Mouse (Mus musculus) liver, adult 2 months (tissue): ENCODE results near the gene Tmem135. TPM values are rescaled to one million over a fixed set of nuclear protein-coding genes. Genes with fewer than 3 reads are reported as not detected.

Experiments
- DNase-seq: peaks from one replicate; pipeline ENCODE4 v3.0.0-alpha.2; 2011; ENCODE audit warnings: low read depth, low spot score; ENCODE audit errors: extremely low read depth
- H3K27ac ChIP-seq: fragments of 200-500 bp; replicated peaks from 2 replicates; pipeline ENCODE4 v1.5.1; 2012; ENCODE audit warnings: low read depth, mild to moderate bottlenecking, control low read depth, inconsistent platforms, low read length; ENCODE audit not compliant: insufficient read depth
- H3K27me3 ChIP-seq: fragments of 200-500 bp; 2 replicates; pipeline ENCODE4 v1.6.1; 2012; ENCODE audit warnings: mild to moderate bottlenecking, moderate library complexity, low read length, inconsistent platforms; ENCODE audit not compliant: control insufficient read depth, insufficient read depth
- H3K36me3 ChIP-seq: fragments of 200-500 bp; 2 replicates; pipeline ENCODE4 v1.6.1; 2012; ENCODE audit warnings: low read length, inconsistent platforms; ENCODE audit not compliant: control insufficient read depth, insufficient read depth
- H3K4me1 ChIP-seq: fragments of 200-500 bp; 2 replicates; pipeline ENCODE4 v1.6.1; 2011; ENCODE audit warnings: low read length; ENCODE audit not compliant: control insufficient read depth, insufficient read depth
- H3K4me3 ChIP-seq: fragments of 200-500 bp; 2 replicates; pipeline ENCODE4 v1.5.1; 2011; ENCODE audit warnings: low read depth, mild to moderate bottlenecking, control low read depth, low read length, moderate library complexity; ENCODE audit not compliant: insufficient read depth
- H3K79me2 ChIP-seq: fragments of 200-500 bp; 2 replicates; pipeline ENCODE4 v1.6.1; 2012; ENCODE audit warnings: inconsistent platforms, mild to moderate bottlenecking, low read length, moderate library complexity; ENCODE audit not compliant: control insufficient read depth, insufficient read depth
- H3K9ac ChIP-seq: fragments of 200-500 bp; 2 replicates; pipeline ENCODE4 v1.6.1; 2012; ENCODE audit warnings: low read depth, mild to moderate bottlenecking, control low read depth, inconsistent platforms, low read length
- CTCF ChIP-seq: fragments of 200-500 bp; IDR thresholded peaks from 2 replicates; pipeline ENCODE4 v1.5.1; 2011; ENCODE audit warnings: low read depth, low read length, control low read depth
- POLR2A ChIP-seq: fragments of 200-500 bp; IDR thresholded peaks from 2 replicates; pipeline ENCODE4 v1.6.1; 2011; ENCODE audit warnings: low read length, control low read depth; ENCODE audit not compliant: insufficient read depth; ENCODE audit errors: extremely low read depth
- WGBS: fragments of 180-500 bp; shearing (Covaris S2); methylation state at CpG from one replicate; pipeline ENCODE4 v1.1.7; 2018; 5-methylcytosine and 5-hydroxymethylcytosine counted together
- polyA plus RNA-seq: library from polyadenylated mRNA; depleted of rRNA; stranded (reverse); fragments of >200 nt; gene quantifications from 2 replicates; pipeline ENCODE4 v1.2.3, GENCODE M21; 2012
- total RNA-seq: library from RNA; depleted of rRNA; stranded (reverse); fragments of >200 nt; gene quantifications from 2 replicates; pipeline ENCODE4 v1.2.3, GENCODE M21; 2014

Gene Tmem135
- total and polyA plus RNA-seq, 2 experiments: 60.4 to 108 TPM

- Histone ChIP-seq H3K27ac (no peak overlapping the region), H3K79me2 (peaks cover 14% of the 10 kb centered on the region), H3K27me3 (no peaks in the 10 kb centered on the region), H3K36me3 (no peaks in the 10 kb centered on the region), H3K9ac (no peak overlapping the region), H3K4me3 (no peak overlapping the region), H3K4me1 (no peaks in the 10 kb centered on the region; the same call in 1 of the 2 replicates)
- TF ChIP-seq CTCF: no peak
- no peak for TF ChIP-seq POLR2A
- 46% methylated on average over 4 of the region's 4 CpGs for WGBS
- peak; percentile 29 for DNase-seq
Measured at GRCm38 (mm10) chr7:89235974-89236507, 168.0 kb downstream of the Tmem135 start.

- no peaks in the 10 kb centered on the region; the same call in 1 of the 2 replicates for H3K4me1 ChIP-seq
- no peak overlapping the region for H3K4me3 ChIP-seq
- DNase-seq: no peak
- WGBS: 95% methylated on average over 3 of the region's 3 CpGs
- peaks cover 13% of the 10 kb centered on the region; the same call in 1 of the 2 replicates for H3K79me2 ChIP-seq
- TF ChIP-seq POLR2A: no peak
- TF ChIP-seq CTCF: no peak
- H3K36me3 ChIP-seq: no peaks in the 10 kb centered on the region; the same call in 1 of the 2 replicates
- H3K27me3 ChIP-seq: no peaks in the 10 kb centered on the region
- no peak overlapping the region for H3K27ac ChIP-seq
- no peak overlapping the region for H3K9ac ChIP-seq
Measured at GRCm38 (mm10) chr7:89232499-89233145, 171.4 kb downstream of the Tmem135 start.

- Histone ChIP-seq H3K79me2 (peaks cover 16% of the 10 kb centered on the region; the same call in 1 of the 2 replicates), H3K27ac (no peak overlapping the region), H3K27me3 (no peaks in the 10 kb centered on the region), H3K9ac (no peak overlapping the region), H3K36me3 (peaks cover 2% of the 10 kb centered on the region; the same call in 1 of the 2 replicates), H3K4me3 (no peak overlapping the region), H3K4me1 (no peaks in the 10 kb centered on the region; the same call in 1 of the 2 replicates)
- TF ChIP-seq CTCF (no peak), POLR2A (no peak)
- WGBS: 91% methylated on average over 3 of the region's 3 CpGs
- DNase-seq: no peak
Measured at GRCm38 (mm10) chr7:89231200-89231790, 172.7 kb downstream of the Tmem135 start.

- no peak overlapping the region for H3K9ac ChIP-seq
- TF ChIP-seq POLR2A (no peak), CTCF (no peak)
- 78% methylated on average over 1 of the region's 1 CpGs for WGBS
- H3K4me1 ChIP-seq: peaks cover 7% of the 10 kb centered on the region
- peaks cover 10% of the 10 kb centered on the region; the same call in 1 of the 2 replicates for H3K79me2 ChIP-seq
- no peak overlapping the region for H3K27ac ChIP-seq
- no peak overlapping the region for H3K4me3 ChIP-seq
- no peak for DNase-seq
- peaks cover 2% of the 10 kb centered on the region; the same call in 1 of the 2 replicates for H3K36me3 ChIP-seq
- H3K27me3 ChIP-seq: no peaks in the 10 kb centered on the region
Measured at GRCm38 (mm10) chr7:89222609-89223008, 181.4 kb downstream of the Tmem135 start.

GRCm38 (mm10) chr7:89216628-89217027, 187.4 kb downstream of the Tmem135 start:
- peaks cover 3% of the 10 kb centered on the region; the same call in 1 of the 2 replicates for H3K79me2 ChIP-seq
- no peaks in the 10 kb centered on the region for H3K27me3 ChIP-seq
- H3K36me3 ChIP-seq: no peaks in the 10 kb centered on the region
- no peak overlapping the region for H3K27ac ChIP-seq
- 23% methylated on average over 1 of the region's 1 CpGs for WGBS
- TF ChIP-seq POLR2A (no peak), CTCF (no peak)
- DNase-seq: peak; percentile 39
- no peak overlapping the region for H3K4me3 ChIP-seq
- no peaks in the 10 kb centered on the region; the same call in 1 of the 2 replicates for H3K4me1 ChIP-seq
- no peak overlapping the region for H3K9ac ChIP-seq

- WGBS: 84% methylated on average over 2 of the region's 2 CpGs
- no peak for TF ChIP-seq CTCF
- Histone ChIP-seq H3K27me3 (no peaks in the 10 kb centered on the region), H3K9ac (no peak overlapping the region), H3K4me1 (no peaks in the 10 kb centered on the region; the same call in 1 of the 2 replicates), H3K36me3 (no peaks in the 10 kb centered on the region), H3K4me3 (no peak overlapping the region), H3K79me2 (peaks cover 3% of the 10 kb centered on the region; the same call in 1 of the 2 replicates), H3K27ac (no peak overlapping the region)
- no peak for DNase-seq
Measured at GRCm38 (mm10) chr7:89216118-89216517, 187.9 kb downstream of the Tmem135 start.
